Mouse (Mus musculus) spleen, adult 2 months (tissue): Measurements from ENCODE around the gene Auh. TPM values are rescaled to one million over a fixed set of nuclear protein-coding genes. Genes with fewer than 3 reads are reported as not detected.

Experiments used
- DNase-seq, 2 experiments: peaks; one replicate each; pipeline versions ENCODE4 v3.0.0 to v3.0.0-alpha.2; 2012 to 2021; ENCODE audit warnings: low spot score in 2 of 2, low read depth in 1 of 2
- H3K27ac ChIP-seq: fragments of 200-500 bp; 2 replicates; pipeline ENCODE4 v1.5.1; 2012; ENCODE audit warnings: low read length, inconsistent platforms; ENCODE audit not compliant: insufficient read depth
- H3K27me3 ChIP-seq: fragments of 200-500 bp; 2 replicates; pipeline ENCODE4 v1.6.1; 2012; ENCODE audit warnings: mild to moderate bottlenecking, moderate library complexity, low read length, inconsistent platforms; ENCODE audit not compliant: control insufficient read depth, insufficient read depth
- H3K36me3 ChIP-seq: fragments of 200-500 bp; 2 replicates; pipeline ENCODE4 v1.6.1; 2012; ENCODE audit warnings: mild to moderate bottlenecking, low read length, inconsistent platforms; ENCODE audit not compliant: control insufficient read depth, insufficient read depth
- H3K4me1 ChIP-seq: fragments of 200-500 bp; 2 replicates; pipeline ENCODE4 v1.6.1; 2011; ENCODE audit warnings: inconsistent platforms; ENCODE audit not compliant: control insufficient read depth, insufficient read depth, insufficient read length
- H3K4me3 ChIP-seq: fragments of 200-500 bp; 2 replicates; pipeline ENCODE4 v1.5.1; 2011; ENCODE audit warnings: mild to moderate bottlenecking, inconsistent platforms; ENCODE audit not compliant: insufficient read depth, insufficient read length; ENCODE audit errors: extremely low read depth
- CTCF ChIP-seq: fragments of 200-500 bp; IDR thresholded peaks from 2 replicates; pipeline ENCODE4 v1.5.1; 2011; ENCODE audit warnings: mild to moderate bottlenecking, inconsistent platforms; ENCODE audit not compliant: insufficient read depth, insufficient read length, insufficient replicate concordance; ENCODE audit errors: extremely low read depth
- POLR2A ChIP-seq: fragments of 200-500 bp; IDR thresholded peaks from 2 replicates; pipeline ENCODE4 v1.6.1; 2011; ENCODE audit warnings: low read depth, low read length, inconsistent platforms
- WGBS: fragments of 180-500 bp; shearing (Covaris S2); methylation state at CpG from one replicate; pipeline ENCODE4 v1.1.7; 2018; 5-methylcytosine and 5-hydroxymethylcytosine counted together
- polyA plus RNA-seq: library from polyadenylated mRNA; depleted of rRNA; stranded (reverse); fragments of >200 nt; gene quantifications from 2 replicates; pipeline ENCODE4 v1.2.3, GENCODE M21; 2012

Auh gene
- polyA plus RNA-seq, 1 experiment = 15.0 TPM

GRCm38 (mm10) chr13:52947545-52947944 is 18.1 kb upstream of the Auh start:
- Histone ChIP-seq H3K27me3 (no peaks in the 10 kb centered on the region), H3K36me3 (no peaks in the 10 kb centered on the region), H3K27ac (no peak overlapping the region), H3K4me3 (no peak overlapping the region), H3K4me1 (no peaks in the 10 kb centered on the region)
- 87% methylated on average over 4 of the region's 4 CpGs for WGBS
- no peak for DNase-seq
- TF ChIP-seq CTCF (no peak), POLR2A (no peak)

- Histone ChIP-seq H3K4me1 (no peaks in the 10 kb centered on the region), H3K4me3 (no peak overlapping the region), H3K27ac (no peak overlapping the region), H3K36me3 (no peaks in the 10 kb centered on the region), H3K27me3 (no peaks in the 10 kb centered on the region)
- 88% methylated on average over 9 of the region's 9 CpGs for WGBS
- no peak for DNase-seq
- TF ChIP-seq CTCF = no peak
- TF ChIP-seq POLR2A = no peak
Measured at GRCm38 (mm10) chr13:52945769-52946168, 16.3 kb upstream of the Auh start.

DNA sequence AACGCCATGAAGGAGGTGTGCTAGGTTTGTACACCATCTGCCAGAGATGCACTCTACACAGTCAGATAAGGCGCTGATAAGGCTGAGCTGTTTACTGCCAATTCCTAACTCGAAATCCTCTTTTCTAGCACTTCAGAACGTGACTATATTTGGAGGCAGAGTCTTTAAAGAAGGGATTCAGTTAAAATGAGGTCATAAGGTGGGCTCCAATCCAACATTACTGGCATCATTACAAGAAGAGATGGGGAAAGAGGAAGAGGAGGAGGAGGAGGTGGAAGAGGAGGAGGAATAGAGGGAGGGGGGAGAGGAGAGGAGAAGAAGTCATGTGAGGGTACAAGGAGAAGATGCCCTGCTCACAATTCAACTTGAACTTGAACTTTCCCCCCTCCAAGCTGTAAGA is 14.6 kb upstream of the Auh start:
- no peak for TF ChIP-seq CTCF
- no peak for TF ChIP-seq POLR2A
- H3K4me1 ChIP-seq = no peaks in the 10 kb centered on the region
- H3K4me3 ChIP-seq = no peak overlapping the region
- no peak overlapping the region for H3K27ac ChIP-seq
- DNase-seq = no peak
- 60% methylated on average over 4 of the region's 4 CpGs for WGBS
- H3K27me3 ChIP-seq = no peaks in the 10 kb centered on the region
- H3K36me3 ChIP-seq = no peaks in the 10 kb centered on the region

DNA sequence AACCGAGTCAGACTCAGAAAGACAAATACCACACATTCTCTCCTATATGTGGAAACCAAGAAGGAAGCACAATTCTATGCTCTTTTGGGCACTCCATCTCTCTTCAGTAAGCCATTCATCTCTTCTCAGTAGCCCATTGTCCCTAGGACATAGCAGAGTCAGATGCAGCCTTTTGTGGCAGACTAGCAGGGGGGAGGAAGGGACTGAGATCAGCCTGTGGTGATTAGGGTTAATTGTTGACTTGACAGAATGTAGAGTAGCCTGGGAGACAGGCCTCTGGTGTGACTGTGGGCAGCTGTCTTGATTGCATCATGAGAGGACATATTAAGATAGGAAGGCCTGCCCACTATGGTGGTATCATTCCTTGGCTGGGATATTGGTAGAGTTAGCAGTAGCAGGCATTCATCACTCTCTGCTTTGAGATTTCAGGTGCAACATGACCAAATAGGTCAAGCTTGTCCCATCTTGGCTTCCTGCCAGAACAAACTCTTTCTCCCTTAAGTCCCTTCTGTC is 13.5 kb upstream of the Auh start:
- TF ChIP-seq POLR2A (no peak), CTCF (no peak)
- H3K4me3 ChIP-seq = no peak overlapping the region
- no peaks in the 10 kb centered on the region for H3K27me3 ChIP-seq
- WGBS = 93% methylated on average over 1 of the region's 1 CpGs
- no peak for DNase-seq
- H3K27ac ChIP-seq = no peak overlapping the region
- no peaks in the 10 kb centered on the region for H3K4me1 ChIP-seq
- H3K36me3 ChIP-seq = no peaks in the 10 kb centered on the region

DNA sequence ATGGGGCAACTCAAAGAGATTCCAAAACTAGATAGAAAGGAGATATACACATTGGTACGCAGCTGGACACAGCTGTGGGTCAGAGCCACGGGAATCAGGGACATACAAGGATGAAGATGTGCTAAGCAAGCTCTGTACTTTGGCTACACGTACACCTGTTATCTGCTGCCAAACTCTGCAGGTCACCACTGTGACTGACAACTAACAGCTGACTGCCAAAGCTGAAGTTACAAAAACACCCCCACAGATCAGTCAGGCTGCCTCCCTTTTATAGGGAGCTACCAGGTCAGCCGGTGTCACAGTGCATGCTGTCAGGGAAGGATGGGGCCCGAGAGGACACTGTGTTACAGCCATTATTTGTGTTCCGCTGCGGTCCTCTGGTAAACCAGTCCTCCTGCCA is 11.5 kb upstream of the Auh start:
- no peak for DNase-seq
- no peaks in the 10 kb centered on the region for H3K36me3 ChIP-seq
- H3K4me1 ChIP-seq = no peaks in the 10 kb centered on the region
- WGBS = 92% methylated on average over 7 of the region's 7 CpGs
- H3K27ac ChIP-seq = no peak overlapping the region
- no peak overlapping the region for H3K4me3 ChIP-seq
- no peak for TF ChIP-seq CTCF
- no peak for TF ChIP-seq POLR2A
- no peaks in the 10 kb centered on the region for H3K27me3 ChIP-seq

DNA sequence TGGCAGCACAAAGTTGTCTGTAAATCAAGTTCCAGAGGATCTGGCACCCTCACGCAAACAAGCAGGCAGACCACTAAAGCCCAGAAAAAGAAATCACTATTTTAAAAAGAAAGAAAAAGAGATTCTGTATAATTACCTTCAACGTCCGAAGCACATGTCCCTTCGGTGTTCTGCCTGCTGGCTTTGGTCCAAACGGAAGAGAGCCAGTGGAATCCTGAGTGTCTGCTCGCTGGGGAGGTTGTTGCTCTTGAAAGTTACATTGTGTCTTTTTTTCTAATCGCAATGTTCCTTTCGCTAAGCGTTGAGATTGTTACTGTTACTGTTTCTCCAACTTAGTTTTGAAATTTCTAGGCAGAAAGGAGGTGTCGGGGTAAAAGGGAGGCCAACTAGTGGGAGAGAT is 1.1 kb upstream of the Auh start:
- H3K27ac ChIP-seq = no peak overlapping the region
- H3K4me3 ChIP-seq = no peak overlapping the region
- no peak for DNase-seq
- TF ChIP-seq POLR2A = no peak
- no peak for TF ChIP-seq CTCF
- no peaks in the 10 kb centered on the region for H3K27me3 ChIP-seq
- H3K36me3 ChIP-seq = no peaks in the 10 kb centered on the region
- peaks cover 2% of the 10 kb centered on the region; the same call in 1 of the 2 replicates for H3K4me1 ChIP-seq
- 84% methylated on average over 10 of the region's 10 CpGs for WGBS

- 65% methylated on average over 9 of the region's 9 CpGs for WGBS
- H3K4me1 ChIP-seq = peaks cover 2% of the 10 kb centered on the region; the same call in 1 of the 2 replicates
- no peaks in the 10 kb centered on the region for H3K36me3 ChIP-seq
- H3K27ac ChIP-seq = no peak overlapping the region
- H3K27me3 ChIP-seq = no peaks in the 10 kb centered on the region
- H3K4me3 ChIP-seq = no peak overlapping the region
- no peak for TF ChIP-seq CTCF
- no peak for DNase-seq
Measured at GRCm38 (mm10) chr13:52928392-52928791, 1.1 kb downstream of the Auh start.
